Mouse (Mus musculus) erythroblast, embryonic 14.5 days (primary cell): ENCODE results near the gene Sgpp2.

Experiments
- GATA1 ChIP-seq: IDR thresholded peaks from 2 replicates; pipeline ENCODE4 v1.6.1; 2012; ENCODE audit warnings: low read length, inconsistent platforms, mixed read lengths
- TAL1 ChIP-seq: IDR thresholded peaks from 3 replicates; pipeline ENCODE4 v1.6.1; 2012; ENCODE audit warnings: low read length, inconsistent platforms, mixed read lengths

DNA sequence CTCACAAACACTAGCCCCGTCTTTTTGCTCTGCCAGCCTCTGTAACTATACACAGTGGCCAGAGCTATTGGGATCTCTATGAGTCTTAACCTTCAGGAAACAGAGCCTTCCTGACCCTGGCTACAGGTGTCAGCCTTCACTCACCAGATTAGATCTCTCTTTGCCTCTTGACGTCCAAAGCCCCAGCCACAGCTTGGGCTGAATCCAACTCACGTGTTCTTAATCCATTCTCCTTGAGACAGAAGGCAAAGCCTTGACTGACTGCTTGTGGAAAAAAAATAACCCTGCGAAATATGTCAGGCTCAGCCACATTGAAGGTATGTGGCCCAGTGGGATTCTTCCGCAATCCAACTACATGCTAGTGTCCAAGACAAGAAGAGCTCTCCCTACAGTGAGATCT is 57.7 kb downstream of the Sgpp2 start:
- no peak for TF ChIP-seq GATA1
- no peak for TF ChIP-seq TAL1
